Comparison of ENCODE assay signal across 8 mouse cellular contexts in the genomic region with DNA sequence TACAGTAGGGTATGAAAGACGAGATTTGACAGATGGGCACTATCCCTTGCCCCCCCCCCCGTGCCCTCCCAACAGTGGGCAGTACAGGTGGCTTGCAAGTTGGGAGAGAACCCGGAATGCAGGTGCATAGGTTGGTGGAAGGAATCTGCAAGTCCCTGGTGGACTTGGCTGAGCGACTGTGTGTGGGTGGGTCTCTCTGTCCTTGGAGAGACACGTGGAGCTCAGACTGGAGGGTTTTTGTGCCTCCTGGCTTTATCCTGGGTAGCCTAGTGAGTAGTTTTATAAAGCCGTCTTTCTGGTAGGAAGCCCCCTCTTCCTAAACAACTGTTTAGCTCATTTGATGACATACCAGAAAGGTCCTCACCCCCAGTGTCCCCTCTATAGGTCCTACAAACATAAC. TPM values are rescaled to one million over a fixed set of nuclear protein-coding genes. Genes with fewer than 3 reads are reported as not detected.
A peak's percentile ranks its signal among the peaks of the same experiment; 100 is the strongest.
DNase-seq lines count a peak whose midpoint lies in the region; ATAC-seq and TF ChIP-seq lines count a peak whose summit lies in the region.

No protein-coding gene starts in this region.

- H3K36me3 ChIP-seq in heart, embryonic 16.5 days (ENCODE audit: control insufficient read depth, insufficient read depth): no peaks in the 10 kb centered on the region; the same call in 1 of the 2 replicates
- no peaks in the 10 kb centered on the region; the same call in 1 of the 2 replicates for H3K36me3 ChIP-seq in liver, postnatal 0 days (replicated peaks; ENCODE audit: insufficient read depth, low read length)

- no peaks in the 10 kb centered on the region for H3K27me3 ChIP-seq in heart, embryonic 16.5 days (ENCODE audit: control insufficient read depth, insufficient read depth, low read length)
- peaks cover 19% of the 10 kb centered on the region; the same call in 1 of the 2 replicates for H3K27me3 ChIP-seq in liver, postnatal 0 days (ENCODE audit: insufficient read depth, low read length)

- TF ChIP-seq EP300 in liver, postnatal 0 days (IDR thresholded peaks at IDR 0.05; ENCODE audit: low read depth): no peak

- peak overlapping the region; percentile 74 for H3K4me3 ChIP-seq in left cerebral cortex, adult 2 months
- H3K4me3 ChIP-seq in heart, embryonic 16.5 days (ENCODE audit: low read length): peak overlapping the region; percentile 90
- peak overlapping the region; percentile 90 for H3K4me3 ChIP-seq in liver, postnatal 0 days (ENCODE audit: low read depth, low read length)

- no peak for ATAC-seq in heart, embryonic 16.5 days (replicated peaks; ENCODE audit: extremely low read depth, insufficient read depth, low FRiP score)
- ATAC-seq in liver, postnatal 0 days: no peak

- TF ChIP-seq CTCF in left cerebral cortex, adult 2 months (IDR thresholded peaks at IDR 0.05): no peak
- no peak for TF ChIP-seq CTCF in liver, postnatal 0 days (IDR thresholded peaks at IDR 0.05; ENCODE audit: low read depth)

- intact Hi-C loops in left cerebral cortex, adult 2 months (cut with DNase I): loop anchor here (2.0 to 5.0 kb wide), 2 partner anchors 46 to 178 kb away; no protein-coding TSS in a partner anchor
- intact Hi-C loops in left cerebral cortex, postnatal 10 days (cut with DNase I): loop anchor here (5.0 kb wide), 3 partner anchors 83 to 278 kb away; no protein-coding TSS in a partner anchor

- H3K27ac ChIP-seq in left cerebral cortex, adult 2 months: peak overlapping the region; percentile 95
- no peak overlapping the region for H3K27ac ChIP-seq in heart, embryonic 16.5 days (ENCODE audit: low read length)
- no peak overlapping the region for H3K27ac ChIP-seq in liver, postnatal 0 days (ENCODE audit: low read depth)

- peak overlapping the region; percentile 94 for H3K4me2 ChIP-seq in heart, embryonic 16.5 days (ENCODE audit: low read depth, low read length)
- peak overlapping the region; percentile 98 for H3K4me2 ChIP-seq in liver, postnatal 0 days (ENCODE audit: low read depth, low read length)

- WGBS in heart, embryonic 16.5 days: 5% methylated on average over 6 of the region's 6 CpGs
- 28% methylated on average over 6 of the region's 6 CpGs for WGBS in liver, postnatal 0 days (ENCODE audit: insufficient replicate concordance)

- H3K4me1 ChIP-seq in heart, embryonic 16.5 days (ENCODE audit: control insufficient read depth, insufficient read depth, low read length): peaks cover 26% of the 10 kb centered on the region
- H3K4me1 ChIP-seq in liver, postnatal 0 days (ENCODE audit: insufficient read depth): peaks cover 33% of the 10 kb centered on the region

- H3K9ac ChIP-seq in heart, embryonic 16.5 days (ENCODE audit: low read length): peak overlapping the region; percentile 87
- peak overlapping the region; percentile 95 for H3K9ac ChIP-seq in liver, postnatal 0 days (replicated peaks)

- DNase-seq in left cerebral cortex, adult 2 months (ENCODE audit: extremely low spot score in 1 of 2, low spot score in 2 of 2): peak in 1 of 2 experiments; percentile 43
- no peak for DNase-seq in left cerebral cortex, postnatal 10 days (ENCODE audit: extremely low spot score in 1 of 2, low spot score in 2 of 2)
- peak; percentile 25 to 29 for DNase-seq in cerebellum, postnatal 36 days
- DNase-seq in liver, postnatal 0 days: no peak
- no peak for DNase-seq in embryo, embryonic 9.5 days (ENCODE audit: extremely low spot score)
- DNase-seq in urinary bladder, postnatal 25 days (ENCODE audit: low spot score): no peak
- DNase-seq in adrenal gland, adult 18-20 months (ENCODE audit: low spot score in 2 of 2): no peak

- H3K9me3 ChIP-seq in heart, embryonic 16.5 days (replicated peaks; ENCODE audit: control insufficient read depth, low read length): no peaks in the 10 kb centered on the region
- no peaks in the 10 kb centered on the region for H3K9me3 ChIP-seq in liver, postnatal 0 days (ENCODE audit: low read length)

RNA-seq across cellular contexts. Expression of gene Prkce, which starts 1.5 kb away (rescaled TPM):
- total RNA-seq in left cerebral cortex, adult 2 months (2021): 100 to 1,000 TPM; 277 to 284 TPM
- total RNA-seq in left cerebral cortex, postnatal 10 days (2021): 100 to 1,000 TPM; 273 to 281 TPM
- polyA plus RNA-seq in heart, embryonic 16.5 days (2015; fragmentation: Nextera tagmentation; extraction: Ambion mirVana): 6.0 and 8.2 TPM in 2 replicates
- polyA plus RNA-seq in liver, postnatal 0 days (2015; fragmentation: Nextera tagmentation; extraction: Ambion mirVana): 1.9 and 2.0 TPM in 2 replicates
- 10 to 100 TPM; 17.5 to 22.9 TPM for total RNA-seq in adrenal gland, adult 18-20 months (2021)

RNA-seq across cellular contexts. Expression of gene Srbd1, which starts 24.1 kb away (rescaled TPM):
- 10 to 100 TPM; 12.7 to 16.5 TPM for total RNA-seq in left cerebral cortex, adult 2 months (2021)
- total RNA-seq in left cerebral cortex, postnatal 10 days (2021): 10 to 100 TPM; 14.3 to 15.9 TPM
- 11.5 and 12.0 TPM in 2 replicates for polyA plus RNA-seq in heart, embryonic 16.5 days (2015; fragmentation: Nextera tagmentation; extraction: Ambion mirVana)
- polyA plus RNA-seq in liver, postnatal 0 days (2015; fragmentation: Nextera tagmentation; extraction: Ambion mirVana): 3.8 and 3.9 TPM in 2 replicates
- 10 to 100 TPM; 15.3 to 16.9 TPM for total RNA-seq in adrenal gland, adult 18-20 months (2021)

Comparison
In these comparisons a context has a peak if more than half of its experiments do, and no peak if none do; other contexts are left out.
1. DNase-seq: peak in cerebellum, postnatal 36 days (2 of 2); none in left cerebral cortex, postnatal 10 days (0 of 2), liver, postnatal 0 days (single experiment), embryo, embryonic 9.5 days (single experiment), urinary bladder, postnatal 25 days (single experiment) and adrenal gland, adult 18-20 months (0 of 2).
2. RNA of gene Prkce, which starts 1.5 kb away (total RNA-seq): 277 to 284 TPM in left cerebral cortex, adult 2 months and 273 to 281 TPM in left cerebral cortex, postnatal 10 days; 17.5 to 22.9 TPM in adrenal gland, adult 18-20 months; every median in the first group is over 10 times any median in the second.
3. Peak in every context shown above with its lines, with median percentiles within 50 percentile points of each other: H3K4me3 ChIP-seq.